Mouse (Mus musculus) gastrocnemius, adult 2 months (tissue): ENCODE measurements at regions not wholly inside any gene's neighbourhood (a gene's known extent, or its start where the extent isn't known, plus 50 kb on each side); places are given as distances from the start of the nearest gene placed in this dataset.
A peak's percentile ranks its signal among the peaks of the same experiment; 100 is the strongest.

Source experiments
- DNase-seq: peaks from one replicate; pipeline ENCODE4 v3.0.0; 2022
- H3K27ac ChIP-seq: fragments of 200-600 bp; 2 replicates; pipeline ENCODE4 v1.8.1; 2022; ENCODE audit warnings: mild to moderate bottlenecking
- H3K4me3 ChIP-seq: fragments of 200-600 bp; 2 replicates; pipeline ENCODE4 v1.8.1; 2022; ENCODE audit warnings: mild to moderate bottlenecking, moderate library complexity
- CTCF ChIP-seq: fragments of 200-600 bp; IDR thresholded peaks from 2 replicates; pipeline ENCODE4 v1.8.1; 2022; ENCODE audit warnings: antibody characterized with exemption, mild to moderate bottlenecking, moderate library complexity
- intact Hi-C: fragments of 180-260 bp; cut with DNase I; formaldehyde crosslinking; loops from one replicate; pipeline ENCODE4 v1.15.1; 2025

DNA sequence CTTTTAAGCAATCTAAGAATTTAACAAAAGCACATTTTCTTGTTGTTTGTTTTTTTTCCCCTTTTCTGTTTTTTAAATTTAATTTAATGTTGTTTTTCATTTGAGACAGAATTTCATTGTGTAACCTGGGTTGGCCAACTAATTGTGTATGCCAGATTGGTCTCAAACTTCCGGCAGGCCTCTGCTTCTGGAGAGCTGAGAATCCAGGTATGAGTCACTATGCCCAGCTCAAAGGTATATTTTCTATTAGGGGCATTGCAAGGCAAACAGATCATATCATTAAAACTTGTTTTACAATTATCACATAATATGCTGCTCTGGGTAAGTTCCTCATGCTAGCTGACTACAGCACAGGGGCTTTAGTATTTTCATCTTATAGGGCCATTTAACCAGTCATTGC, 112.2 kb upstream of the Tsc22d2 start:
- no peak for DNase-seq
- Histone ChIP-seq H3K27ac (no peak overlapping the region), H3K4me3 (no peak overlapping the region)
- TF ChIP-seq CTCF = no peak
- intact Hi-C loops = no loop called here

DNA sequence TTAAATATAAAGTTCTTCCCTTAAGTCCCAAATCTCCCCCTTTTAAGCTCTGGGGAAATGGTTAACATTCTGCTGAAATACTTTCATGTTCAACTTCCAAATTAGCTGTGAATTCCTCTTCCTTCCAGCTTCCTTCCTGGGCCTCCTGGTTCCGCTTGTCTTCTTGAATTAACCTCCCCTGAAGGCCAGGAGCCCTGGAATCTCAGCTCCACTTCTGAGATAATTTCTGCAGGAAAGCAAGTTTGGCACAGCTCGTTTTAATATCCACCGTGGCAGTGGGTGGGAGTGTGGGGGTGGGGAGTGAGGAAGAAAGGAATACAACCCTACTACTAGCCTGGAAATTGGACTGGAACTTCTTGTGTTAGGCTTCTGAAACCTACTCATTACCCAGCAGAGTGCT, 110.8 kb upstream of the Tsc22d2 start:
- no peak for TF ChIP-seq CTCF
- no peak overlapping the region for H3K27ac ChIP-seq
- intact Hi-C loops = no loop called here

DNA sequence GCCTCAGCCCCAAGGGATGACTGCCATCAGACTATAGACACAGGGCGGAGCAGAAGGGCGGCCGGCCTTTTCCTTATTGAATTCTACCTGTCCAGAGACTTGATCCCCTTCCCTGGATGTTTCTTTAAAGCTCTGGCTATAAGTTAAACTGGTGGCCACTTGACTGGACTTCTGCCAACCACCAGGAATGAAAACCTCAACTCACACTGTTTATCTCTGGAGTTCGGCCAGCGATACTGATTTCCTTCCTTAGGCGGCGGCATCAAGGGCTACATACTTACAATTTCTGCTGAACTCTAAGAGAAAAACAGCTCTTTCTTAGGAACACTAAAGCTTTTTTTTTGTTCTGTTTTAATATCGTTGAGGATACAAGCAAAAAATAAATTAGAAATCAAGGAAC, 104.9 kb upstream of the Tsc22d2 start:
- no peak overlapping the region for H3K27ac ChIP-seq
- no peak for TF ChIP-seq CTCF
- no peak for DNase-seq
- H3K4me3 ChIP-seq = no peak overlapping the region
- intact Hi-C loops = no loop called here

More for the DNA sequence above, 110.8 kb upstream of the Tsc22d2 start:
- no peak overlapping the region for H3K4me3 ChIP-seq
- no peak for DNase-seq

DNA sequence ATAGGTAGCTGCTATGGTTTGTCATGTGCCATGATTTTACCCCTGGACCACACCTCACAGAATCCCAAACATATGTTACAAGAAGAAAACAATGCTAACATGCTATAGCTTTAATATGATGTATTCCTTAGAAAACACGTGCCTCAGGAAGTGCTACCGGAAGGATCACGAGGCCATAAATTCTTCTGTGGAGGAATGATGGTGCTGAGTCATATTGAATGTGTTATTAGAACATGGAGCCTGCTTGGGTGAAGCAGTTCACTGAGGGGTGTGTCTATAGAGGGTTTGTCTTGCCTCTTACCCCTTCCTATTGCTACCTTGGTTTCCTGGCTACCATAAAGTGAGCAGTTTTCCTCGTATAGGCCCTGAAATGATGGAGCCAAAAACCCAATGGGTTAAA, 104.1 kb upstream of the Tsc22d2 start:
- no peak for TF ChIP-seq CTCF
- no peak overlapping the region for H3K4me3 ChIP-seq
- no peak overlapping the region for H3K27ac ChIP-seq
- no peak for DNase-seq
- intact Hi-C loops = no loop called here

DNA sequence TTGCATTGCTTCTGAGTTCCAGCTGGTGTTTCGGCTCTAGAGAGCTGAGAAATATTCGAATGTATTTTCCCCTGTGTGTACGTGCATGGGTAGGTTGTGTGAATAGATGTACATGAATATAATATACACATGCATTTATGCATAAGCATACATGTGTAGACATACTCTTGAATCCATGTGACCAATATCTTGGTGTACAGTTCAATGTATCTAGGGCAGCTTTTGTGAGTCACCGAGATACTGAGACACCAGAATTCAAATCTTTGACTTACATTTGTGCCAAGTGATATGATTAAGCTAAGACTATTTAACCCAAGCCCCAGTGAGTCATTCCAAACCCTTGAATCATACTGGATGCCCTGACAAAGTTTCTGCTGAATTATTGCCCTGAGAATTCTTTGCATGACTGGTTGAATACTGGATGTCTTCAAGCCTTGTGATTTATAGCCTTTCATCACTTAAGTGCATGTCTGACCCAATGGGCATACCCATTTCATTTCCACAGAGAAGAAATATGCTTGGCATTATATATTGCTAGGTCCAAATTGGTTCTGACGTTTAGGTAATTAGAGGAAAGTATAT, 103.3 kb upstream of the Tsc22d2 start:
- no peak for DNase-seq
- intact Hi-C loops = no loop called here
- TF ChIP-seq CTCF = no peak
- H3K27ac ChIP-seq = no peak overlapping the region
- no peak overlapping the region for H3K4me3 ChIP-seq

DNA sequence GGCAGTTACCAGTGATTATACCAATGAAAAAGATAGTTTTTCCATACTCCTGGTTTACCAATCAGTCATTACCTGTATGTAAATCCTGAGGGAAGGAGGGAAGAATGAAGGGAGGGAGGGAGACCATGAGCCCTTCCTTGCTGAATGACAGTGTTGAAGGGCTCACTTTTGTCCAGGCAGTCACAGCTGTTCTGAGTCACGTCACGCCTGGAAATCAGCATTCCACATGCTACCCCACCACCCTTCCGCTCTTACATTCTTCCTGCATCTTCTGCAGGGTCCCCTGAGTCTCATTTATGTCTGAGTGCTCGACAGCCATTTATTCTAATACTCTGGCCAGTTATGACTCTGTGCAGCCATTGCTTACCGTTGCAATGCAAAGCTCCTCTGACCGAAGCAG, 101.9 kb upstream of the Tsc22d2 start:
- no peak overlapping the region for H3K27ac ChIP-seq
- DNase-seq = no peak
- H3K4me3 ChIP-seq = no peak overlapping the region
- intact Hi-C loops = no loop called here
- TF ChIP-seq CTCF = no peak

DNA sequence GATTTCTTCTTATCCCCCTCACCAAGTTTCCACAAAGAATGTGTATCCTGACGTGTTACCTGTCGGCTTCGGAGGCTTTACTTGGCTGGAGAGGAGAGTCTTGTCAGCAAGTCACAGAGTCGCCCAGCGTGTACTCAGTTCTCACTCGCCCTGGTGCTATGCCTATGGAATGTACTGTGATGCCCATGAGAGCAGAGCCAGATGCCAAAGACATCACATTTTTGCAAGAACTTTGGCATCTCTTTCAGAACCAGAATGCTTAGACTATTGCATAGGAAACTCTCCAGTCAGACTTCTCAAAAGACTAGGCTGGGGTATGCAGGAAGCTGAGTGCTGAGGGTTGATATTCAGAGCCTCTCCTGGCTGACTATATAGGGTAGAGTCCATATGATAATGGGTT, 99.3 kb upstream of the Tsc22d2 start:
- no peak for DNase-seq
- H3K4me3 ChIP-seq = no peak overlapping the region
- TF ChIP-seq CTCF = no peak
- no peak overlapping the region for H3K27ac ChIP-seq
- intact Hi-C loops = no loop called here

DNA sequence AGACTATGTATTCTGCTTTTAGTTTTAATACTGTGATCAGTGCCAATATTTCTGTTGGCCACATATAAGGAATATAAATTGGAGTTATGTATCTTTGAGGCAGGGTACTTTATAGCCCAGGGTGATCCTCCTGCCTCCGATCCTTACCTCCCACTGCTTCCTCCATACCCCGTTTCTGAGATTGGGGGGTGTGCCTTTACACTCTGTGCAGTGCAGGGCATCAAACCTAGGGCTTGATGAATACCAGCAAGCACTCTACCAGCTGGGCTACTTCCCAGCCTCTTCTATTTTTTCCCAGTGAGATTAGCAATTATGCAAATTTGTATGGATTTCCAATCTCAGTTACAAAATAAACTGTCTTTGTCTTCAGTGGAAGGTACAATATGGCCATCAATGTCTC, 97.3 kb upstream of the Tsc22d2 start:
- Histone ChIP-seq H3K4me3 (no peak overlapping the region), H3K27ac (no peak overlapping the region)
- no peak for TF ChIP-seq CTCF
- no peak for DNase-seq
- intact Hi-C loops = no loop called here

DNA sequence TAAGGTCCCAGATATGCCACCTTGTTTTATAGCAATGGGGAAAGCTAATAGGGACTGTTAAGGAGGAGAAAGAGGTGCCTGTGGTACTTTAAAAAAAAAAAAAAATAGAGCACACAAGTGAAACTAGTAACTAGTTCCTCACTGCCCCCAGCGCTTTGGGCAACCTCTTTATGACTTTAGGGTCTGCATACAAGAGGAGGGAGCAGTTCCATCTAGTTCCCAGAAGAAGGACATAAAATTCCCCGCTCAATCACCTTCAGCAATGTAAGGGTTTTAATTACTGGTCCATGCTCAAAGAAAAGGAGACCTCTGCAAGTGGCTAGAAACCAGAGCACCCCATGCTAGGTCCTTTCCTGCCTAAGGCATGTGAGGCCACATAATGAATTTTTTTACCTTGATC, 95.8 kb upstream of the Tsc22d2 start:
- DNase-seq = no peak
- intact Hi-C loops = no loop called here
- Histone ChIP-seq H3K27ac (no peak overlapping the region), H3K4me3 (no peak overlapping the region)
- TF ChIP-seq CTCF = no peak

DNA sequence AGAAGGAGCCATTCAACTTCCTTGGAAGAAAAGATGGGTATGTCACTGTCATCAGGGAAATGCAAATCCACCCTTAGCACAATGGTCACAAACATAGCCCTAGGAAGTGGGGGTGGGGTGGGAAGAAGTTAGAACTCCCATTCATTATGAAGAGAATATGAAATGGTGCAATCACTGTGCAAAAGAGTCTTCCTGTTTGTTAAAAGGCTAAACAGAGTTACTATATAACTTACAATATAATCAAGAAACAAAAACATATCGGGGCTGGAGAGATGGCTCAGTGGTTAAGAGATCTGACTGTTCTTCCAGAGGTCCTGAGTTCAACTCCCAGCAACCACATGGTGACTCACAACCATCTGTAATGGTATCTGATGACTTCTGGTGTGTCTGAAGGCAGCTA, 95.1 kb upstream of the Tsc22d2 start:
- intact Hi-C loops = no loop called here
- DNase-seq = no peak
- H3K4me3 ChIP-seq = no peak overlapping the region
- H3K27ac ChIP-seq = no peak overlapping the region
- TF ChIP-seq CTCF = no peak

DNA sequence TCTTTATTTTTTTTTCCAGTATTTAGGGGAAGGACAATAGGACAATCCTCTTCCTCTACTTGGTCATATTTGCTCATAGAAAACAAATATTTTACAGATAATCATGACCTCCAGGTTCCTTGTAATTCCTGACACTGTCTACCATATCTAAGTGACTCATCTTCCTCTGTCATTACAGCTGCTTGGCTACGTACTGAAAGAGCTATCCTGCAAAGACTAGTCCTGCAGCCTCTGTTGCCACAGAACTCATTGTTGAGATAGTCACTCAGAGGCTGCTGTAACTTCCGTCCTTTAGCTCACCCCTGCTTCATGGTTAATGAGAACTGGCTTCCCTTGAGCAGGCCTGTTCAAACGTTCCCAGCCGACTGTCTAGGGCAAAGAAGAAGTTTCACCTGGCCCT, 93.7 kb upstream of the Tsc22d2 start:
- intact Hi-C loops = no loop called here
- H3K27ac ChIP-seq = no peak overlapping the region
- DNase-seq = no peak
- no peak overlapping the region for H3K4me3 ChIP-seq
- no peak for TF ChIP-seq CTCF

DNA sequence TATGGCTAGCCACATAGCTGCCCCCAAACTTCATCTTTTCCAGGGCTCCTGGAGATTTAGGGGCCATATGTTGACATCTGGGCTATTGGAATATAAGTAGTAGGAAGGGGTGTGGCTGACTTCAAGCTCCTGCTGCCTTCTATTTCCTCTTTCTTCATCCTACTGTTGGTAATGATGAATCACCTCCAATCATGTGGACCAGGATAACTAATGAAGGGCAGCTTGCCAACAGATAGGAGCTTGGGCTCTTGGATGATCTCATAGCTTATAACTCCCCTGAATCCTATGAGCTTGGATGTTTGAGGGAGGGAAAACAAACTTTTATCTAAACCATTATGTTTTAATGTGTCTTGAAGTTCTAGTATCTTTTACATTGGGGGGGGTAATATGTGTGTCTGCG, 92.2 kb upstream of the Tsc22d2 start:
- no peak for TF ChIP-seq CTCF
- intact Hi-C loops = no loop called here
- no peak for DNase-seq
- H3K4me3 ChIP-seq = no peak overlapping the region
- no peak overlapping the region for H3K27ac ChIP-seq

DNA sequence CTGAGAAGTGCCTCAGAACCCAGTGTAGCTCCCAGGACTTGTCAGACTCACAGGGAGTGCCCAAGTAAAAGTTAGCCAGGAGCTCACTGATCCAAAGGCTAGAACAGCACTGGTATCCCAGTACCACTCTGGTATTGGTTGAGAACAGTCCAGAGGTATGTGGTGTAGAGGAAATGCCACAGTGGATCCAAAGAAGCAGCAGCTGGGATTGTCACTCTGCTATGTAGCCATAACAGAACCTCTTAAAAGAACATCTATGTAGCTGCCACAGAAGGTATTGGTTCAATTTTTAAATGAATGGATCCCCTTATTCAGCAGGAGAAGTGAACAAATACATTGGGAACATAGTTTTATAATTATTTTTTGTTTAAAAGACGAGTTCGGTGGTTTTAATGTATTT, 86.8 kb upstream of the Tsc22d2 start:
- Histone ChIP-seq H3K4me3 (no peak overlapping the region), H3K27ac (no peak overlapping the region)
- intact Hi-C loops = no loop called here
- no peak for TF ChIP-seq CTCF
- DNase-seq = no peak

DNA sequence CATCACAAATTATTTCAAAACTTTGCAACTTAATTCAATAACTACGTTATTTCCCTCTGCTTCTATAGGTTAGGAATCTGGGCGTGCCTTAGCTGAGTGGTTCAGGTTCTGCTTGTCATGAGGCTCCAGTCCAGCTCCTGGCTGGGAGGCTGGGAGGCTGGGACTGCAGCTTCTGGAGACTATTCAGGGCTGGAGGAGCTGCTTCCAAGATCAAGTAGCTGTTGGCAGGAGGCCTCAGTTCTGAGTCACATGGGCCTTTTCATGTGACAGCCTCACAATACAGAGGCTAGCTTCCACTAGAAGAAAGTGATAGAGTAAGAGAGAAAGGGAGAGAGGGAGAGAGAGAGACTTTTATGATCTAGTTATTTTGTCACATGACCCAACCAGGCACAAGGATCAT, 84.3 kb upstream of the Tsc22d2 start:
- H3K27ac ChIP-seq = 0 out of 2 replicates have a peak overlapping the region, but pooled peaks have one; percentile 8
- H3K4me3 ChIP-seq = no peak overlapping the region
- DNase-seq = peak; percentile 77
- TF ChIP-seq CTCF = no peak
- intact Hi-C loops = no loop called here

DNA sequence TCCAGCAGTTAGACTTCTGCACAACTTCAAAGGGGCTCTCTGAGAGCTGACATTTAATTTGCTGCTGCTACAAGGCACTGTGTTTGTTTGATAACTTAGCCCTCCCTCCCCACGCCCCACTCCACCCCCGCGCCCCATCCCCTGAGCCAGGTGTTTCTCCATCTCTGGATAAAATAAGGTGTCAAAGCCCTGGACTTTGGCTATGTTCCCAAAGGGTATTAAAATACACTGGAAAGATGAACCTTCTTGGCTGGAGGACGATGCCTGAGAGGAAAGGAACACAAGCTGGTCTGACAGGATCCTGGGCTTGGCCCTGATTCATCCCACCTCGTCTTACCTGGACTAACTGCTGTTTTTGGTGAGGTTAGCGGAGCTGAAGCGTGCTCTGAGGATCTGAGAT, 80.5 kb upstream of the Tsc22d2 start:
- intact Hi-C loops = no loop called here
- no peak overlapping the region; the same call in 1 of the 2 replicates for H3K4me3 ChIP-seq
- TF ChIP-seq CTCF = no peak
- H3K27ac ChIP-seq = no peak overlapping the region
- DNase-seq = no peak
